Mouse (Mus musculus): ENCODE results near the gene Gjb5.

The Gjb5 gene

GRCm38 (mm10) chr4:127349560-127350300 lies 8.3 kb downstream of the Gjb5 start:
- no peak for DNase-seq (ENCODE audit: low read depth, low spot score)

DNA sequence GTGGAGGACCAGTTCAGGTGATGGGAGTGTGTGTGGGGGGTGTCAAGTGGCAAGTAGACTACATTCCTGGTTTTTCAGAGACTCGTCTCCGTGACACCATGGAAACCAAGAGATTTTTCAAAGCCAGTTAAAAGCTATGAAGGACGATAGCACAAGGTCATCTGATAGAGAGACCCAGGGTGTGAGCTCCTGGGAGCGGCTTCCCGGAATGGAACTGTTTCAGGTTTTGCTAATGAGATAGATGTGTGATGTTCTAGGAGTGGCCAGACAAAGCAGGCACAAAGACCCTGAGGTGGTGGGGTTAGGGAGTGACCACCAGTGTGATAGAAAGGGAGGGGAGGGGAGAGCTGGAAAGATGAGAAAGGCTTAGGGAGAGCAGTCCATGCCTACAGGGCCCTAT lies 13.0 kb downstream of the Gjb5 start:
- DNase-seq (ENCODE audit: low read depth, low spot score) = peak; percentile 77

DNA sequence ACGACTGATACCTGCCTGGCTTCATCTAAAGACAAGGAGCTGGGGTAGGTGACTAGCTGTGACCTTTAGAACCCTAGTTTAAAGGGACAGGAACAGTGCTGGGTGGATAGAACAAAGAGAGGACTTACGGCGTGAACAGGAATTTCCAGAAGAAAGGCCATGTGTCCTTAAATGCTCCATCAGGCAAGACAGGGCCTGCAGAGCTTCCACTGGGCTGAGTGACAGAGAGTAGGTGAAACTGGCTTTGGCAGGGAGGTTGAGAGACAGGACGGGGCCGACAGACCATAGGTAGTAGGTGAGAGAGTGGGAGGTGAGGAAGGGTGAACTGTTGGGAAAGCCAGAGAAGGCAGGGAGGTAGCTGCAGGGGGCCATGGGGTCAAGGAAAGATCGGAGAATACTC lies 16.6 kb downstream of the Gjb5 start:
- DNase-seq (ENCODE audit: low read depth, low spot score) = no peak

DNA sequence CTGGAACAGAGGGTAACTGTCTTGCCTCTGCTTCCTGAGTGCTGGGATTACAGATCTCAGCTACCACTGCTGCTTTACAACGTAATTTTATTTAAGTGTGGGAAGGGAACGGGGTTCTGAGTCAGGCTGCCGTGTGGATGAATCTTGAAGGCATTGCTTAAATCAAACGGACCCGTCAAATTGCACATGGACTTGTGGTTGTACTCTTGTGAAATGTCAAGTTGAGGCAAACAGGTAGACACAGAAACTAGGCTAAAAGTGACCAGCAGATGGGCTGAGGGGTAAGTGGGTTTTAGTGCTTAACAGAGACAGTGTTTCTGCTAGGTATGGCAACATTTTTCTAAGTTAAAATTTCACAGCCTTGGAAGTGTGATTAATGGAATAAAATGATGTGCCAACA lies 20.3 kb downstream of the Gjb5 start:
- DNase-seq (ENCODE audit: low read depth, low spot score) = no peak

DNA sequence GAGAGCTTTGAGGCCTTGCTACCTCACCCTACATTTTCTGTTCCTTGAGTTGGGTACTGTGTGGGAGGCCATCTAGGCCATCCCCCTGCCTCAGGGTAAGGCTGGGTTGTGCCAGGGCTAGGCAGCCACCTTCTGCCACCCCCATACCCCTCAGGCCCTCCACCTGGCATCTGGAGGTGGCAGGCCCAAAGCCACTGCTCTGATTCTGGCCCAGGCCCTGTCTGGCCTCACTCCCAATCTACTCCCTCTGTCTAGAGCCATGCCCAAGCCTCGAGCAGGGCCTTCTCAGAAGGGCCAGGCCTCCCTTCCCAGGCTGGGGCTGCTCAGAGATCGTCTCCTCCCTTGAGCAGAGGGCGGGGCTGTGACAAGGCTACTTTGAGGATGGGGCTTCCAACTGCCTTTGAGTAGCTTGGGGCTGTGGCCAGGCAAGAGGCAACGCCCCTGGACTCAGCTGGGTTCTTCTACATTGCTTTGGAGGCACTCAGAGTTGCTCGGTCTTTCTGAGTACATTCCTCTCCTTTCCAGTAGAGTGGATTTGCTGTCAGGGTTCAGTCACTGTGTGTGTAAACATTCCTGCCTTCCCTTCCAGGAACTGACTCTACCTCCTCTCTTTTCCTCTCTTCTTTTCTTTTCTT lies 23.0 kb downstream of the Gjb5 start:
- no peak for DNase-seq (ENCODE audit: low read depth, low spot score)

DNA sequence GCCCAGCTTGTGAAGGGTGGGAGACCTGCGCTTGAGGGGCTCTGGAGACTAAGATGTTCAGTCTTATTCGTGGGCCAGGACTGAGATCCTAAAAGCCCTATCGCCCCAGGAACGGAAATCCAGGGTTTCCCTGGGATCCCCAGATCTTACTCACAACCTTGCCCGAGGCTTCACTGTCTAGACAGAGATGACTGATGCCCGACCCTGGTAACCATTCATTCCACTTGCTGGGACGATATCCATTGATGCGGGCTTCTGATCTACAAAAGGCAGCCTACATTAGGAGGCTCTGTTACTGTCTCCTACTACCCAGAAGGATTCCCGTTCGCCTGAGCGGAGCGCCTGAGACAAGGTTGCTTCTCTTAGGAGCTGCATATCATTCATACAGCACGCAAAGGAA lies 26.8 kb downstream of the Gjb5 start:
- DNase-seq (ENCODE audit: low read depth, low spot score) = no peak

GRCm38 (mm10) chr4:127330181-127331100 lies 27.5 kb downstream of the Gjb5 start, which contains the start of gene Gjb3:
Gjb3 (minus strand) TSS chr4:127330844.
- DNase-seq (ENCODE audit: low read depth, low spot score) = no peak

DNA sequence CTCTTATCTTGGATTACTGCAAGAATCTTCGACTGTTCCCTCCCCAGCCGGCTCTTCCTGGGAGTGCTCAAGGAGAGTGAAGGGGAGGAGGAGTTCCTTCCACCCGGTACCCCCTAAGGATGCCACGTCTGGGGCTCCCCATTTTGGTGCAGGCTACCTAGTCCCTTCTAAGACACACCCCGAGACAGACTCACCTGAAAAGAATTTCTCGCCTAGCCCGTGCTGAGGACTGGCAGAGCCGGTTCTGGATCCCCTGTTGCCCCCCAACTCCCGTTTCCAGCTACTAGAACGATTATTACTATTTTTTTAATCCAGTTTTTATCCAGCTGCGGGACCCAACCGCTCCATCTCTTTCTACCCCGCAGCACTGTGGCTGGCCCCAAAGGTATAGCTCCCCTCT lies 28.2 kb downstream of the Gjb5 start:
- no peak for DNase-seq (ENCODE audit: low read depth, low spot score)

- DNase-seq (ENCODE audit: low read depth, low spot score) = no peak
Measured at GRCm38 (mm10) chr4:127329046-127329445, 28.9 kb downstream of the Gjb5 start.

DNA sequence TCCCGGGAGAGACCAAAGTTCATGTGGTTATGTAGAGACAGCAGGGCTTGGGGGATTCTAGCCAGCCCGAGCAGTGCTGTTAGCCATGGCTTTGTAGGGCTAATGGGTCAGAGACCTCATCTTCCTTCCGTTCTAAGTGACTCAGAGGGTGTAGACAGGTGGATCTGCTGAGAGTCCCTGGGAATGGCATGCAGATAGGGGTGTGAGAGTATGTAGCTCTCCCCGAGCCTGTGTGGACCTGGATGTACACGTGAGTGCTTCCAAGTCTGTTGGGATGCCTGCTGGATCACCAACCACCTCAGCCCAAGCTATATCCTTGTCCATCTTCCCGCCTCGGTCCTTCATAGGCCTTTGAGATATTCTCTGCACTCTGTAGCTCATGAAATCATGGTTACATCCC lies 29.6 kb downstream of the Gjb5 start:
- no peak for DNase-seq (ENCODE audit: low read depth, low spot score)

DNA sequence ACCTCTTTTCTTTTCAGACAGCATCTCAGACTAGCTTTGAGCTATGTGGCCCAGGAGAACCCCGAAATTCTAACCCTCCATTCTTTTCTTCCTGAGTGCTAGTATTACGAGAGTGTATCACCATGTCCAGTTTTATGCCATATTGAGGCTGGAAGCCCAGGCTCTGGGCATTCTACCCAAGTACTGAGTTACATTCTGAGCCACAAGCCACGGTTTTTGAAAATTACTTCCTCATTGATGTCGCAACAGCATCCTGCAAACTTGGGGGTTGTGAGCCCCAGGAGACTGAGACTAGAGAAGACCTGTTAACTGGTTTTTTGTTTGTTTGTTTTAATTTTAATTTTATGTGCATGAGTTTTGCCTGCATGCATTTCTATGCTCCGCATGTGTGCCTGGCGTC lies 30.2 kb downstream of the Gjb5 start:
- DNase-seq (ENCODE audit: low read depth, low spot score) = no peak

- DNase-seq (ENCODE audit: low read depth, low spot score) = no peak
Measured at GRCm38 (mm10) chr4:127327258-127327657, 30.7 kb downstream of the Gjb5 start.

DNA sequence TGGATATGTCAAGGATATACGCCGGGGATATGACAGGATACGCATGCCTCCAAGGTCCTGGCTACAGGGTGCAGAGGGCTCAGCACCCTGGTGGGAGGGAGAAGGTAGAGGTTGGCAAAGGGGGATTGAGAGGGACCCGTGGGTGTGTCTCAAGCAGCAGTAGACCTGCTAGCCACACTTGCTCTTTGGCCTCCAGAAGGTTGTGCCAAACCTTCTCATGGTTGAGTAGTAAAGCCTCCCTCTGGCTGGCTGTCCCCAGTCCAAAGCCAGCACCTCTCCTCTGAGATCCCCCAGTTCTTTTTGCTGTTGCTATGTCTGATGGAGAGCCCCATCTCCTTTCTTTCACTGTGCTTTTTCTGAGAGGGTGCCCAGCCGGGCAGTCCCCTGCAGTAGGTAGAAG lies 32.7 kb downstream of the Gjb5 start:
- DNase-seq (ENCODE audit: low read depth, low spot score) = no peak

GRCm38 (mm10) chr4:127324759-127325158 lies 33.2 kb downstream of the Gjb5 start:
- DNase-seq (ENCODE audit: low read depth, low spot score) = peak; percentile 83

DNA sequence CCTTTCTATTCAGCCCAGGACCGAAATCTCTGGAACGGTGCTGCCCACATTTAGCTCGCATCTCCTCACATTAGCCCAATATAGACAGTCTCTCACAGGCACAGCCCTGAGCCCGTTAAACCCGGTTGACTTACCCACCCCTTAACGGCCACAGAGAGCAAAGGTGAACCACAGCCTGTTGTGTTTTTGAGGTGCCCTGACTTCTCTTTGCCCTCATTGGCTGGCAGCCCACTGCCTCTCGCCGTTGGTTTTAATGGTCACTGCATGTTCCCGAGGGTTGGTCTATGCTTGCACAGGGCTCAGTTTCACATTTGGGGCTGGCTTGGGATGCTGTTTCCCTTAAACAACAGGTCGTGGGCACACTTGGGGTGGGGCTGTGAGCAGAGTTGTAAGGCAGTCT lies 33.7 kb downstream of the Gjb5 start:
- DNase-seq (ENCODE audit: low read depth, low spot score) = no peak

DNA sequence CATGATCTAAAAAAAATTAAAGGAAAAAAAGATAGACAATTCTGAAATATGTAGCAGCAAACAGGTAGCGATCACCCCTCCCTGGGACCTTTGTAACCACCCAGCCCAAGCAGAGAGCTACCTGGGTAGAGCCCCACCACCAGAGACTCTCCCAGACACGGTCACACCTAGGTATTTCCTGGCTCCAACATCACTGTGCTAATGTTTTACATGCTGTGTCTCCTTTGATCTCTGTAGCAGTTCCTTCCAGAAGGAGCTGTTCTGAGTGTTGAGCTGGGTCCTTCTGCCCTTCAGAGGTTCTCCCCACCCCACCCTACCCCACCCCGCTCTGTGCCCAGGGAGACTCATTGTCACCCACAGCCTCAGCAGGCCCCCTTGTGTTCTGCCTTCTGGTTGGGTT lies 34.3 kb downstream of the Gjb5 start:
- no peak for DNase-seq (ENCODE audit: low read depth, low spot score)

DNA sequence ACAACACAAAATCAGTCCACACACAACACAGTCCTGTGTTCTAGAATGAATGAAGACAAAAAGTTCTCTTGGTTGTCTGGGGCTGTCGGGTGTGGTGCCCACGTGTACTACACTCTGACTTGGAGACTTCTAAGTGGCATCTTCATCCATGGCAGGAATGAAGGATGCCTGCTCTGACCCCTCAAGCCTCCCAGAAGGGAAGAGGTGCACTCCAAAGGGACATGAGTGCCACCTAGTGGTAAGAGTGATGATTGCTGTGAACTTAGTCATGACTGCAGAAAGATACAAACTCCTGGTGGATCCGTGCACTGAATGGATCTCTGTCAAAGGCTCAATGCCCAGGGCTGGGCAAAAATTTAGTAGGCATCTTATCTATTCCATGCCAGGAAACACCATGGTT lies 38.4 kb downstream of the Gjb5 start:
- no peak for DNase-seq (ENCODE audit: low read depth, low spot score)

GRCm38 (mm10) chr4:127317143-127317542 lies 40.8 kb downstream of the Gjb5 start:
- DNase-seq (ENCODE audit: low read depth, low spot score) = no peak

- DNase-seq (ENCODE audit: low read depth, low spot score) = no peak
Measured at GRCm38 (mm10) chr4:127315753-127316152, 42.2 kb downstream of the Gjb5 start.

- no peak for DNase-seq (ENCODE audit: low read depth, low spot score)
Measured at GRCm38 (mm10) chr4:127314585-127314984, 43.4 kb downstream of the Gjb5 start.

GRCm38 (mm10) chr4:127313861-127314260 lies 44.1 kb downstream of the Gjb5 start, which contains the start of gene Gja4:
Gja4 (minus strand) TSS chr4:127314039.
- peak; percentile 60 for DNase-seq (ENCODE audit: low read depth, low spot score)

- no peak for DNase-seq (ENCODE audit: low read depth, low spot score)
Measured at GRCm38 (mm10) chr4:127312349-127312748, 45.6 kb downstream of the Gjb5 start.
